Mouse (Mus musculus) embryonic facial prominence, embryonic 13.5 days (tissue): ENCODE results near the gene Slc5a6. TPM values are rescaled to one million over a fixed set of nuclear protein-coding genes. Genes with fewer than 3 reads are reported as not detected.
"Not testable (repeated sequence)": the region's sequence is repeated elsewhere in the genome, so short reads cannot be mapped to it uniquely, and the experiment has no call there.

ENCODE experiments used
- ATAC-seq: fragments of 200-750 bp; cut with Nextera tagmentation; 2 replicates; pipeline ENCODE4 v1.8.0; 2017; ENCODE audit warnings: low read depth; ENCODE audit not compliant: insufficient number of reproducible peaks, insufficient read depth, low FRiP score, low TSS enrichment
- H3K27ac ChIP-seq: fragments of 300-500 bp; sonication (generic); 2 replicates; pipeline ENCODE4 v1.5.1; 2015; ENCODE audit warnings: moderate library complexity, mild to moderate bottlenecking, inconsistent platforms
- H3K27me3 ChIP-seq: fragments of 300-500 bp; sonication (generic); 2 replicates; pipeline ENCODE4 v1.6.1; 2015; ENCODE audit warnings: mild to moderate bottlenecking, inconsistent platforms
- H3K36me3 ChIP-seq: fragments of 300-500 bp; sonication (generic); 2 replicates; pipeline ENCODE4 v1.6.1; 2015; ENCODE audit warnings: mild to moderate bottlenecking, inconsistent platforms
- H3K4me1 ChIP-seq: fragments of 300-500 bp; sonication (generic); 2 replicates; pipeline ENCODE4 v1.6.1; 2015; ENCODE audit warnings: inconsistent platforms
- H3K4me2 ChIP-seq: fragments of 300-500 bp; sonication (generic); 2 replicates; pipeline ENCODE4 v1.6.1; 2015; ENCODE audit warnings: moderate library complexity, mild to moderate bottlenecking, inconsistent platforms
- H3K4me3 ChIP-seq: fragments of 300-500 bp; sonication (generic); 2 replicates; pipeline ENCODE4 v1.5.1; 2015; ENCODE audit warnings: mild to moderate bottlenecking, inconsistent platforms
- H3K9ac ChIP-seq: fragments of 300-500 bp; sonication (generic); 2 replicates; pipeline ENCODE4 v1.6.1; 2015; ENCODE audit warnings: mild to moderate bottlenecking, inconsistent platforms
- H3K9me3 ChIP-seq: fragments of 300-500 bp; sonication (generic); 2 replicates; pipeline ENCODE4 v1.6.1; 2016; ENCODE audit warnings: inconsistent platforms
- WGBS: fragments of 180-500 bp; shearing (Covaris S2); methylation state at CpG from one replicate; pipeline ENCODE4 v1.1.7; 2015; ENCODE audit warnings: mixed read lengths; 5-methylcytosine and 5-hydroxymethylcytosine counted together
- polyA plus RNA-seq: library from polyadenylated mRNA; unstranded; fragments of >200 nt; fragmentation: Nextera tagmentation; extraction: Ambion mirVana; gene quantifications from 2 replicates; pipeline ENCODE4 v1.2.1, GENCODE M21; 2015

The Slc5a6 gene
- polyA plus RNA-seq, 1 experiment from 2014 or later, result 11.8 TPM

DNA sequence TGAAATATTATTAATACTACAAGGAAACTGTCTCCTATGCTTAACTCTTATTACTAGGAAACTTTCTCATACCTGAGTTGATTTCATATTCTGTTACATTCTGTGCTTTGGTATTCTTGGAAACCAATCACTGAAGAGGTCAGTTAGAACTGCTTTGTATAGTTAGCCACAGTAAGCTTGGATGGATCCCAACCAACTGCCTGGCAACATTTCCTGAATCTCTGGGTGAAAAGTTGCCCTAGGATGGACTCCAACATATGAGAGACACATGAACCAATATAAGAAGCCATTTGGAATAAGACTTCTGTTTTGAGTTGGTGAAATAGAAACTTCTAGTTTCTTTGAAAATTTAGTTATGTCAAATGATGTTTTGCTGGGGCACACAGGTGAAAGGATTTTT, 24.1 kb downstream of the Slc5a6 start:
- no peak for ATAC-seq
- Histone ChIP-seq H3K4me1 (peaks cover 3% of the 10 kb centered on the region; the same call in 1 of the 2 replicates), H3K4me3 (no peak overlapping the region), H3K9ac (no peak overlapping the region), H3K4me2 (no peak overlapping the region), H3K9me3 (no peaks in the 10 kb centered on the region), H3K36me3 (no peaks in the 10 kb centered on the region), H3K27me3 (no peaks in the 10 kb centered on the region), H3K27ac (no peak overlapping the region)

DNA sequence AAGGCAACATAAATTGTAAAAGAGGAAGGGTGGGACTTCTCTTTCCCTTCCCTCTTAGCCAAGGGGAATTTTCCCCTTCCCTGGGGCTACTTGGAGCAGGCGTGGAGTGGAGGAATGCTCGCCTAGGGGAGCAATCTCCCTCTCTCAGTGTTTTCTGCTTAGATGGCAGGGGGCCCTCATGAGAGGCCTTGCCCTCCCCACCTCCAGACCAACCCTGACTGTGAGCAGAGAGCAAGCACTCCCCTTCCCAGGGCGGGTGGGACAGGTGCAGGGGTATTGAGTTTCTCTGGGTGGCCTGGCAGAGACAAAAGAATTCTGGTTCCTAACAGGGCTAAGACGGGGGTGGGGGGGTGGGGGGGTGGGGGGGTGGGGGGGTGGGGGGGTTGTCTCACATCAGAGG, 25.5 kb downstream of the Slc5a6 start:
- ATAC-seq, result no peak
- Histone ChIP-seq H3K4me1 (peaks cover 3% of the 10 kb centered on the region; the same call in 1 of the 2 replicates), H3K27me3 (no peaks in the 10 kb centered on the region), H3K4me3 (no peak overlapping the region), H3K27ac (no peak overlapping the region), H3K36me3 (no peaks in the 10 kb centered on the region), H3K4me2 (no peak overlapping the region), H3K9me3 (no peaks in the 10 kb centered on the region), H3K9ac (no peak overlapping the region)
- 2% methylated on average over 3 of the region's 4 CpGs for WGBS

GRCm38 (mm10) chr5:31022690-31023089, 26.0 kb downstream of the Slc5a6 start:
- Histone ChIP-seq H3K27ac (no peak overlapping the region), H3K36me3 (no peaks in the 10 kb centered on the region), H3K9ac (no peak overlapping the region), H3K4me3 (no peak overlapping the region), H3K4me2 (no peak overlapping the region), H3K9me3 (no peaks in the 10 kb centered on the region), H3K27me3 (no peaks in the 10 kb centered on the region), H3K4me1 (peaks cover 3% of the 10 kb centered on the region; the same call in 1 of the 2 replicates)
- 43% methylated on average over 1 of the region's 1 CpGs for WGBS
- ATAC-seq, result no peak

- ATAC-seq, result not testable (repeated sequence)
- 82% methylated on average over 5 of the region's 5 CpGs for WGBS
Observed at GRCm38 (mm10) chr5:31021790-31022189, 26.9 kb downstream of the Slc5a6 start.

GRCm38 (mm10) chr5:31015913-31016312, 32.8 kb downstream of the Slc5a6 start:
- 70% methylated on average over 2 of the region's 2 CpGs for whole genome bisulfite sequencing
- Histone ChIP-seq H3K27ac (no peak overlapping the region), H3K4me3 (no peak overlapping the region), H3K9ac (no peak overlapping the region), H3K9me3 (no peaks in the 10 kb centered on the region), H3K4me1 (no peaks in the 10 kb centered on the region), H3K36me3 (no peaks in the 10 kb centered on the region), H3K4me2 (no peak overlapping the region), H3K27me3 (no peaks in the 10 kb centered on the region)
- no peak for ATAC-seq

More at GRCm38 (mm10) chr5:31021790-31022189, 26.9 kb downstream of the Slc5a6 start:
- H3K4me2 ChIP-seq, H3K27ac ChIP-seq, H3K4me3 ChIP-seq, H3K27me3 ChIP-seq, H3K9ac ChIP-seq, H3K36me3 ChIP-seq, H3K9me3 ChIP-seq, H3K4me1 ChIP-seq: not testable (repeated sequence)

DNA sequence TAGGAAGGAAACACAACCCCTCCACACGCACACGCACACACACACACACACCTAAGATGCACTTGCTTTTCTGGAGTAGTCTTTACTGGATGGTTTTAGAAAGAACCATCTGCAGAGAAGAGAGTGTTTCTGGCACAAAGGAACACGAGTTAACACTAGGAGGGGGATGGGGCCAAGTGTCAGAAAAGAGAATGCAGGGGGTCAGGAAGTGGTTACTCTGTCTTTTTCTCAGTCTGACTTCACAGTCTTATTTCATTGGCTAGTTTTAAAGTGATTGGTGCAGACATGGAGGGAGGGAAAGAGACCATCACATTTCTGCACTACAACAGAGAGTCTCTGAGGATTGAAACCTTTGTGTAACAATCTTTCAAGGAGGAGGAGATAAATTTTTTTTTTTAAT, 36.0 kb downstream of the Slc5a6 start:
- Histone ChIP-seq H3K27ac (no peak overlapping the region), H3K9ac (no peak overlapping the region), H3K36me3 (no peaks in the 10 kb centered on the region), H3K27me3 (no peaks in the 10 kb centered on the region), H3K4me3 (no peak overlapping the region), H3K4me1 (no peaks in the 10 kb centered on the region), H3K9me3 (no peaks in the 10 kb centered on the region), H3K4me2 (no peak overlapping the region)
- ATAC-seq, result no peak
- 72% methylated on average over 3 of the region's 3 CpGs for WGBS

DNA sequence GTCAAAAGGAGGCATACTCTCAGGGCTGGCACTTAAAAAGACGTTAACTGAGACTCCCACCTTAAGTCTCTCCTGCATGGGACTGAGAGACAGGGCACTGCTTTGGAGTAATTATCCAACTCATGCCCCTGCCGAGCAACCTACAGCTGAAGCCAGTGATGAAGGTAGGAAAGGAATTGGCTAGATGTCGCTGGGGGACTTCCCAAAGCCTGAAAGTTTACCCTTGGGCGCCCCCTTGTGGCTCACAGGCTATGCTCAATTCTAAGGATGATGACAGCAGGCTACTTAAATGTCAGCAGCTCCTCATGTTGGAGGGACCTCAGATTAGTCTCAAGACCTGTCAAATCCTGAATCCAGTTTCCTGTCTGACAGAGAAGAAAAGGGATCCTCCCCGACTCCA, 44.5 kb downstream of the Slc5a6 start:
- no peaks in the 10 kb centered on the region for H3K9me3 ChIP-seq
- no peaks in the 10 kb centered on the region for H3K27me3 ChIP-seq
- no peaks in the 10 kb centered on the region for H3K36me3 ChIP-seq
- 4% methylated on average over 5 of the region's 5 CpGs for WGBS
- ATAC-seq, result no peak
- H3K9ac ChIP-seq, result no peak overlapping the region
- 0 out of 2 replicates have a peak, but pooled peaks cover 3% of the 10 kb centered on the region for H3K4me1 ChIP-seq
- H3K27ac ChIP-seq, result no peak overlapping the region
- no peak overlapping the region for H3K4me2 ChIP-seq
- H3K4me3 ChIP-seq, result no peak overlapping the region

- Histone ChIP-seq H3K4me3 (no peak overlapping the region), H3K9ac (no peak overlapping the region), H3K27ac (no peak overlapping the region), H3K36me3 (no peaks in the 10 kb centered on the region), H3K27me3 (no peaks in the 10 kb centered on the region), H3K4me2 (no peak overlapping the region), H3K9me3 (no peaks in the 10 kb centered on the region), H3K4me1 (0 out of 2 replicates have a peak, but pooled peaks cover 3% of the 10 kb centered on the region)
- ATAC-seq, result no peak
- WGBS, result 82% methylated on average over 4 of the region's 4 CpGs
Observed at GRCm38 (mm10) chr5:31001560-31001959, 47.2 kb downstream of the Slc5a6 start.

DNA sequence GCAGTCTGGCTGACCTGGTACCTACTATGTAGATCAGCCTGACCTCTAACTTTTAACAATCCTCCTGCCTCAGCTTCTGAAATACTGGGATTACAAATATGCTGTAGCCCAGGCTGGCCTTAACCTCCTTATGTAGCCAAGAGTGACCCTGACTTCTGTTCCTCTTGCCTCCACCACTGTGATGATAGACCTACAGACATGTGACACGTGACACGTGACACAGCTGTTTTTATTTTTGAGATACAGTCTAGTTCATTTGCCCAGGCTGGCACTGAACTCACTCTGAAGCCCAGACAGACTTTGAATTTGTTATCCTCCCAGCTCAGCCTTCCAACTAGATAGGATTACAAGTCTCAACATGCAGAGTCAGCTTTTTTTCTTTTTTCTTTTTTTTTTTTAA, 47.7 kb downstream of the Slc5a6 start:
- WGBS, result 79% methylated on average over 2 of the region's 2 CpGs
- Histone ChIP-seq H3K36me3 (no peaks in the 10 kb centered on the region), H3K4me2 (no peak overlapping the region), H3K27me3 (no peaks in the 10 kb centered on the region), H3K9me3 (no peaks in the 10 kb centered on the region), H3K4me1 (0 out of 2 replicates have a peak, but pooled peaks cover 3% of the 10 kb centered on the region), H3K27ac (no peak overlapping the region), H3K4me3 (no peak overlapping the region), H3K9ac (no peak overlapping the region)
- ATAC-seq, result no peak

- Histone ChIP-seq H3K36me3 (no peaks in the 10 kb centered on the region), H3K9me3 (no peaks in the 10 kb centered on the region), H3K27ac (no peak overlapping the region), H3K4me2 (no peak overlapping the region), H3K4me1 (0 out of 2 replicates have a peak, but pooled peaks cover 3% of the 10 kb centered on the region), H3K9ac (no peak overlapping the region), H3K4me3 (no peak overlapping the region), H3K27me3 (no peaks in the 10 kb centered on the region)
- ATAC-seq, result no peak
- 64% methylated on average over 7 of the region's 7 CpGs for WGBS
Observed at GRCm38 (mm10) chr5:31000122-31000521, 48.6 kb downstream of the Slc5a6 start.

- no peak for ATAC-seq
- no peak overlapping the region for H3K4me2 ChIP-seq
- H3K9me3 ChIP-seq, result no peaks in the 10 kb centered on the region
- no peak overlapping the region for H3K27ac ChIP-seq
- no peaks in the 10 kb centered on the region for H3K27me3 ChIP-seq
- no peak overlapping the region for H3K9ac ChIP-seq
- H3K4me1 ChIP-seq, result 0 out of 2 replicates have a peak, but pooled peaks cover 3% of the 10 kb centered on the region
- H3K36me3 ChIP-seq, result no peaks in the 10 kb centered on the region
- H3K4me3 ChIP-seq, result no peak overlapping the region
- 63% methylated on average over 5 of the region's 5 CpGs for WGBS
Observed at GRCm38 (mm10) chr5:30999324-30999723, 49.4 kb downstream of the Slc5a6 start.

DNA sequence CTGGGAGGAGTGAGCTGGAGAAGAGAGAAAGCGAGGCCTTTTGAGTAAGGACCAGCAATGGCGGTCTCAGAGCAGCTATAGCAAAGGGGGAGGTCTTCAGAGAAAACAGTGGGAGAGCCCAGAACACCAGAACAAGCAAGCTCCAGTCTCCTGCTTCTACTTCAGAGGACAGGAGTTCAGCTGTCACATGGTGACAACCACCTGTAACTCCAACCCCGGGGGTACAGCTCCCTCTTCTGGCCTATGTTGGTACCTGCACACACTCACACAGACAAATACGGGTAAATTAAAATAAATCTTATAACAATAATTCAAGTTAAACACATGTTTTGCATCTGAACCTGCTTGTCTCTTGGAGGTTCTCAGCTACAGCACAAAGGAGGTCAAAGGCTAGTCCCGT, 50.4 kb downstream of the Slc5a6 start:
- Histone ChIP-seq H3K27ac (no peak overlapping the region), H3K9me3 (no peaks in the 10 kb centered on the region), H3K4me2 (no peak overlapping the region), H3K27me3 (no peaks in the 10 kb centered on the region), H3K4me3 (no peak overlapping the region), H3K9ac (no peak overlapping the region), H3K4me1 (no peaks in the 10 kb centered on the region), H3K36me3 (no peaks in the 10 kb centered on the region)
- 20% methylated on average over 5 of the region's 5 CpGs for WGBS
- ATAC-seq, result no peak
